Mouse (Mus musculus) heart, embryonic 14.5 days (tissue): ENCODE data around the gene Zfp879. TPM values are rescaled to one million over a fixed set of nuclear protein-coding genes. Genes with fewer than 3 reads are reported as not detected.

Source experiments
- ATAC-seq: fragments of 200-750 bp; cut with Nextera tagmentation; 2 replicates; pipeline ENCODE4 v1.8.0; 2017; ENCODE audit warnings: low read depth, moderate TSS enrichment; ENCODE audit not compliant: insufficient number of reproducible peaks, insufficient read depth, low FRiP score
- H3K27ac ChIP-seq, 2 experiments: fragments of 200-500 bp in 1 of 2; fragments of 300-500 bp in 1 of 2; sonication (generic) in 1 of 2; replicated peaks in 1 of 2; 2 replicates each; pipeline ENCODE4 v1.5.1; 2012 to 2014; ENCODE audit warnings: low read depth in 2 of 2, low read length in 2 of 2, control low read depth in 1 of 2, mild to moderate bottlenecking in 1 of 2, mixed read lengths in 1 of 2; ENCODE audit not compliant: control insufficient read depth in 1 of 2, insufficient read depth in 1 of 2
- H3K27me3 ChIP-seq: fragments of 300-500 bp; sonication (generic); 2 replicates; pipeline ENCODE4 v1.6.1; 2014; ENCODE audit warnings: mild to moderate bottlenecking, low read length, control low read depth; ENCODE audit not compliant: control insufficient read depth, insufficient read depth
- H3K36me3 ChIP-seq: fragments of 300-500 bp; sonication (generic); 2 replicates; pipeline ENCODE4 v1.6.1; 2014; ENCODE audit warnings: mild to moderate bottlenecking, control low read depth, low read length, mixed read lengths; ENCODE audit not compliant: control insufficient read depth, insufficient read depth
- H3K4me1 ChIP-seq, 2 experiments: fragments of 200-500 bp in 1 of 2; fragments of 300-500 bp in 1 of 2; sonication (generic) in 1 of 2; 2 replicates each; pipeline ENCODE4 v1.6.1; 2012 to 2014; ENCODE audit warnings: low read length in 2 of 2, control low read depth in 1 of 2, mixed read lengths in 1 of 2; ENCODE audit not compliant: control insufficient read depth in 2 of 2, insufficient read depth in 2 of 2
- H3K4me2 ChIP-seq: fragments of 300-500 bp; sonication (generic); 2 replicates; pipeline ENCODE4 v1.6.1; 2014; ENCODE audit warnings: mild to moderate bottlenecking, low read length
- H3K4me3 ChIP-seq, 2 experiments: fragments of 200-500 bp in 1 of 2; fragments of 300-500 bp in 1 of 2; sonication (generic) in 1 of 2; 2 replicates each; pipeline ENCODE4 v1.5.1; 2012 to 2014; ENCODE audit warnings: low read length in 2 of 2, mild to moderate bottlenecking in 2 of 2, control low read depth in 1 of 2, low read depth in 1 of 2, moderate library complexity in 1 of 2; ENCODE audit not compliant: control insufficient read depth in 1 of 2, insufficient read depth in 1 of 2
- H3K9ac ChIP-seq: fragments of 300-500 bp; sonication (generic); 2 replicates; pipeline ENCODE4 v1.6.1; 2014; ENCODE audit warnings: mild to moderate bottlenecking, low read length
- H3K9me3 ChIP-seq: fragments of 300-500 bp; sonication (generic); 2 replicates; pipeline ENCODE4 v1.6.1; 2016; ENCODE audit warnings: low read length, control low read depth; ENCODE audit not compliant: control insufficient read depth
- WGBS: fragments of 180-500 bp; shearing (Covaris S2); extraction: QIAGEN DNeasy Blood & Tissue Kit; methylation state at CpG from one replicate; pipeline ENCODE4 v1.1.7; 2014; 5-methylcytosine and 5-hydroxymethylcytosine counted together
- polyA plus RNA-seq: library from polyadenylated mRNA; unstranded; fragments of >200 nt; fragmentation: Nextera tagmentation; extraction: Ambion mirVana; gene quantifications from 2 replicates; pipeline ENCODE4 v1.2.1, GENCODE M21; 2014

Gene Zfp879
- polyA plus RNA-seq, 1 experiment from 2014 or later: 0.55 TPM

- Histone ChIP-seq H3K4me2 (peak overlapping the region; percentile 75), H3K27ac (no peak overlapping the region), H3K4me3 (peak overlapping the region in 1 of 2 experiments; percentile 81; a peak in 3 of 4 replicates), H3K27me3 (no peaks in the 10 kb centered on the region), H3K9ac (peak overlapping the region; percentile 87; the same call in 1 of the 2 replicates), H3K4me1 (peaks cover 0 to 5% of the 10 kb centered on the region in 2 experiments; a peak in 1 of 4 replicates), H3K36me3 (peaks cover 44% of the 10 kb centered on the region), H3K9me3 (no peaks in the 10 kb centered on the region)
- WGBS: 68% methylated on average over 2 of the region's 2 CpGs
- ATAC-seq: no peak
Observed at GRCm38 (mm10) chr11:50826214-50826613, 15.1 kb downstream of the Zfp879 start.

DNA sequence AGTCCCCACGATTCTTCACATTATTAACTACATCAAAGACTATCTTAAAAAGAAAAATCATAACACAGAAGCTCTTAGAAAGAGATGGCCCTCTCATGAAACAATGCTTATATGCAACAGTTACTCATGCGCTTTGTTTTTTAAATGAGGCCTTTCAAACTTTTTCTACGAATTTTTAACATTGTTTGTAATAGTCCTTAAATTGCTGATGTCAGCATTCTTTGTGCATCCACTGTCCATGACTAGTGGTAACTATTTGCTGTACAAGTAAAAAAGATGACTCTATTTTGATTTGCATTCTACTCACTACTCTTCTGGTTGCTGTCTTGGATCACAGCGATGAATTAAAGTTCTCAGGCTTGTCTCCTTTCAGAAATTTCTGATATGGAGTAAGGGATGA, 27.1 kb downstream of the Zfp879 start:
- Histone ChIP-seq H3K9me3 (peaks cover 53% of the 10 kb centered on the region), H3K4me2 (no peak overlapping the region), H3K27me3 (no peaks in the 10 kb centered on the region), H3K36me3 (peaks cover 74% of the 10 kb centered on the region), H3K27ac (no peak overlapping the region), H3K4me3 (no peak overlapping the region), H3K4me1 (no peaks in the 10 kb centered on the region), H3K9ac (no peak overlapping the region)
- 93% methylated on average over 4 of the region's 4 CpGs for WGBS
- no peak for ATAC-seq

DNA sequence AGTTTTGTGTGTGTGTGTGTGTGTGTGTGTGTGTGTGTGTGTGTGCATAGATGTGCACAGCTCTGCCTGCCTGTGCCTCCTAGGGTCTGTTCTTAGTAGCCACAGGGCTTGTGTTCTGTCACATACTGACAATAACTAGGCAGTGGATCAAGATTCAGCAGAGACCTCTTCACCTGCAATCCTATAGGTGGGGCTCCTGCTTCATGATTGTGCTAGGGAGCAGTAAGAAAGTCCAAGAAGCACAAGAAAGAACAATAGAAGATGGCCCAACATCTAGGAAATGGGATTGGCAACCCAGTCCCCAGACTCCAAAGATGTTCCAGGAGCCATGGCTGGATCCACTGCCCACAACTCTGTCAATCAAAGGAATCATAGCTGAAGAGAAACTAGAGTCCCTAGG, 42.5 kb downstream of the Zfp879 start:
- Histone ChIP-seq H3K9ac (no peak overlapping the region), H3K9me3 (no peaks in the 10 kb centered on the region), H3K4me3 (no peak overlapping the region), H3K4me1 (no peaks in the 10 kb centered on the region), H3K4me2 (no peak overlapping the region), H3K36me3 (no peaks in the 10 kb centered on the region), H3K27ac (no peak overlapping the region), H3K27me3 (no peaks in the 10 kb centered on the region)
- ATAC-seq: no peak

- H3K36me3 ChIP-seq: no peaks in the 10 kb centered on the region
- H3K4me3 ChIP-seq: no peak overlapping the region
- H3K4me1 ChIP-seq: no peaks in the 10 kb centered on the region
- H3K9ac ChIP-seq: no peak overlapping the region
- no peak overlapping the region for H3K27ac ChIP-seq
- 76% methylated on average over 11 of the region's 11 CpGs for WGBS
- no peak for ATAC-seq
- no peaks in the 10 kb centered on the region for H3K9me3 ChIP-seq
- H3K4me2 ChIP-seq: no peak overlapping the region
- no peaks in the 10 kb centered on the region for H3K27me3 ChIP-seq
Observed at GRCm38 (mm10) chr11:50797674-50798073, 43.7 kb downstream of the Zfp879 start.

Other genes starting within 250 kb of the Zfp879 start
- gene Adamts2, start 239.5 kb downstream of the Zfp879 start, polyA plus RNA-seq: 6.6 and 8.0 TPM in 2 replicates
- gene Zfp354c, start 13.8 kb downstream of the Zfp879 start, polyA plus RNA-seq: 14.1 and 17.5 TPM in 2 replicates
- 0.08 and 0.15 TPM in 2 replicates for gene Grm6, start 9.1 kb upstream of the Zfp879 start, polyA plus RNA-seq
- 2.7 and 3.1 TPM in 2 replicates for gene Zfp454, start 46.1 kb upstream of the Zfp879 start, polyA plus RNA-seq
- gene Zfp2, start 74.6 kb upstream of the Zfp879 start, polyA plus RNA-seq: 7.0 and 7.8 TPM in 2 replicates
- gene Zfp354b, start 90.1 kb upstream of the Zfp879 start, polyA plus RNA-seq: 0.77 TPM in 2 replicates
- not detected in 2 replicates for gene 4933414I15Rik, start 102.2 kb upstream of the Zfp879 start, polyA plus RNA-seq
- gene Prop1, start 112.2 kb upstream of the Zfp879 start, polyA plus RNA-seq: not detected in 2 replicates
- not detected in 2 replicates for gene Olfr1378, start 125.0 kb upstream of the Zfp879 start, polyA plus RNA-seq
- not detected in 2 replicates for gene Olfr1377, start 140.4 kb upstream of the Zfp879 start, polyA plus RNA-seq
- gene Olfr51, start 162.0 kb upstream of the Zfp879 start, polyA plus RNA-seq: not detected in 2 replicates
- gene Olfr54, start 172.7 kb upstream of the Zfp879 start, polyA plus RNA-seq: not detected in 2 replicates
- not detected in 2 replicates for gene Olfr1375, start 206.6 kb upstream of the Zfp879 start, polyA plus RNA-seq
- gene Zfp354a, start 217.7 kb upstream of the Zfp879 start, polyA plus RNA-seq: 4.9 and 5.0 TPM in 2 replicates